Mouse (Mus musculus) spleen, adult 18-20 months (tissue): Measurements from ENCODE around the gene Kcnh1.

ENCODE experiments used
- DNase-seq, 2 experiments: peaks; one replicate each; pipeline ENCODE4 v3.0.0; 2022; ENCODE audit warnings: mixed read lengths in 2 of 2

Kcnh1 gene

DNA sequence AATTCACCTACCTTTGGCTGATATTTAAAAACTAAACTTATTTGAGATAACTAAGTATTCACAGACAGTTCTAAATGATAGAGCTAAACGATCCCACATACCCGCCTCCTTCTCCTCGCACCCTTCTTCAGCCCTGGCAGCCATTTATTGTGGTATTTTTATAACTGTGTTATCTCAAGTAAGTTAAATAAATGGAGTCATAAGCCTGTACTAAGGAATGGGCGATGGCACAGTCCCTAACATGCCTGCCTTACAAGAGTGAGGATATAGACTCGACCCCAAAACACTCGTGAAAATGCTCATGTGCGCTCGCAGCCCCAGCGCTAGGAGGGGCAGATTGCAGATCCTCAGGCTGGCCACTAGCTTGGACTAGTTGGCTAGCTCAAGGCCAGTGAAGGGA, 79.3 kb downstream of the Kcnh1 start:
- no peak for DNase-seq

DNA sequence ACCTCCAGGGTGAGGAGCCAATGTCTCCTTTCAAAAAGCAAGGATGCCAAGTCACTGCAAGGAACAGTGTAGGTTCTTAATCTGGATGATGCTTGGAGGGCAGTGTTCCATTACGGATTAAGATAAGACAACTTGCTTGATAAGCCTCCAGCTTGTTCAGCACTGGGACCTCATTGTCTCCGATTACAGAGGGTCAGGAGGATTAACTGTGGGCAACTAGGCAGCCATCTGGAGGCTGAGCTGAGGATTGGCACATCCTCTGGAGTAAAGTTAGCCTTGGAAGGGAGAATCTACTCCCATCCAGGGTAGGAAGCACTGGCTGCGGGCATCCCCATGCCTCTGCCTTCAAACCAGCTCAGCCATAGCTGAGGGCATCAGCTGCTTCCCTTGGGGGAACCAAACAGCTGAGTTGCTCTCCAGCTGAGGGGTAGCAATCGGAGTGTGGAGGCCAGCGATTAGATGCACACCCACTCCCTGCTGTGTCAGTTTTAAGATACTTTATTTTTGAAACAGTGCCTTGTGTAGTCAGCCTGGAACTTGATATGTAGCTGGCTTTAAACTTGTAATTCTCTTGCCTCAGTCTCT, 87.3 kb downstream of the Kcnh1 start:
- DNase-seq: no peak

DNA sequence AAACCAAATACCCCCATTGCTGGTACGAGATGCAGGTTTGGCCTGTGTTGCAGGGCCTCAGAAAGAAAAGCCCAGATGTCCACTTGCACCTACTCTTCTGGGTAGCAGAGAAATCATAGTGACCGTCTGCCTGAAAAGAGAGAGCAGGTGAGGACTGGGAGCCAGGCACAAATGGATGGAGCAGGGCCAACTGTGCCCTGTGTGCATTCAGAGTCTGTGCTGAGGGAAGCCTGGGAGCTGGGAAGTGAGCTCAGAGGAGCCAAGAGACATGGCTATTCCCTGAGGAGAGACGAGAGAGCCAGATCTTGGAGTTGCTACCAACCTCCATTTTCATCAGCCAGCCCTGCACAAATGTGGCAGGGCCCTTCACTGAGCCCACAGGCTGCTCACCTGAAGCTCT, 93.8 kb downstream of the Kcnh1 start:
- no peak for DNase-seq

DNA sequence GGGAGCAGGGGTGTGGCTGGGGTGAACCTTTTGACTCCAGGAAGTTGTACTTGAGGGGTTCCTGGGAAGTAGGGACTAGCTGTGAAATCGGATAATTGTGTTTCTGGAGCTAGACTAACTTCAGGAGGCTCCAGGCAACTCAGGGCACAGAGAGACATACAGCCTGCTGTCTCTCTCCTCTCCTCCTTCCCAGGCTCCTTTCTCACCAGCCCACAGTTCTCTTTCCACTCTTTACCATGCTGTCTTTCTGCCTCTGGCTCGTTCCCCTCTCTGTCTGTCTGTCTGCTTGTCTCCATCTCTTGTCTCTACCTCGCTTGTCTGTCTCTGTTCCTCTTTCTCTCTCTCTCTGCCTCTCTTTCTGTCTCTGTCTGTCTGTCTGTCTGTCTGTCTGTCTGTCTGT, 94.4 kb downstream of the Kcnh1 start:
- no peak for DNase-seq

DNA sequence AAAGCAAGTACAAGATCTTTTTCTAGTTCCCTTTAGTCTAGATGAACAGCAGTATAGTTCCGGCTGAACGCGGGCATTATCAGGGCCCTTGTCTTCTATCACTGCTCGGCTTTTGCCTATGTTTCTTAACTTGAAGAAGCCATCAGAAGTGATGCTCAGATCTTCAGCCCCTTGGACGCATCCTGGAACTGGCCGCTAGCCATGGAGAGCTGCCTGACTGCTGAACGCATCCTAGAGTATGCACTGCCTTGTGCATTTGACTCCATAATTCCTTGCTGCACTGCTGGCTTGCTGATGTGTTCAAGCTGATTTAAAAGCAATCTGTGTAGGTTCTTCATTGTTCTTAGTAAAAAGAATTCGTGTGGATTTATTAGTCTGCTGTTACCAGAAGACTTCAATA, 97.9 kb downstream of the Kcnh1 start:
- no peak for DNase-seq

DNA sequence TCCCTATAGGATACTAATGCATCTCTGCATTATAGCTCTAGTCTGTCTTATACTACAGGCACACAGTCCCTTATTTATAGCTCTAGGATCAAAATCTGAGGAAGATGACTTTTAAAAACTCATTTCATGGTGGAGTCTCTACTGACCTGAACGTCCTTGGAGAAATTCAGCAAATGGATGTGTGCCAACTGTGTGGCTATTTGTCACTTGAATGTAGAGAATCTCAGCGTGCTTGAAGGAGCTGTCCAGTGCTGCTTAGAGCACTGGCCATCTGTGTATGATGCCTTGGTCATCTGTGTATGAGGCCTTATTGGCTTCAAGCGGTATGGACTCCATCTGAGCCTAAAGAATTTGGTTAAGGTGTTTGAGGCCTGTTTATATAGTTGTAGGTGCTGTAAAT, 100.7 kb downstream of the Kcnh1 start:
- no peak for DNase-seq

DNA sequence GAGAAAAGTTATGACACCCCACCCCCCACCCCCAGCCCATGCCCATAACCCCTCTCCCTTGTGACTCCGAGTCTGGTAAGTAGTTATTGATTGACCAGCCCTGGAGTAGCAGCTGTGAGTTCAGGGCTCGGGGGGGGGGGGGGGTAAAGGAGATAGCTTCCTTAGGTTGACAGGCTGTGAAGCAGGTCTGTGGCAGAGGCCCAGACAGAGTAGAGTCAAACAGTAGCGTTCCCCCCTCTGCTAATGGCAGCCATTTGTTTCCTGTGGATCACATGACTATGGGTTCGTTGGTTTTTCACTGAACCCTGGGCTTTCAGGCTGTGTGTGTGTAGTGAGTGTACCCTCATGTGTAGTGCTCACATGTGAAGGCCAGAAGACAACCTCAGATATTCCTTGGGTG, 102.8 kb downstream of the Kcnh1 start:
- DNase-seq: no peak

DNA sequence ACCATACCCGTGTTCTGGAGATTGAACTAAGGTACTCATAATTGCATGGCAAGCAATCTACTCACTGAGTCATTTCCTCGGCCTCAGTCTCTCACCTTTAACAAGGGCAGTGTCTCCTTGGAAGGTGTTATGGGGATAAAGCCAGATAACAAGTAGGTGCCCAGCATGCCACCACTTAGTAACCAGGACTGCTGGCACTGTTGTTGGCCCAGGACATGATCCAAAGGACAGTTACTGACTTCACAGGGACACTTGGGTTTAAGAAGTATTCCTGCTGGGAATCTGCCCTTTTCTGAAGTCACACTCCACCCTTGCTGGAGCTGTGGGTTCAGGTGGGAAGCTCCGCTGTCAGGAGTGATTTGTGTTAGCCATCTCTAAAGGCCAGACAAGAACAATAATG, 103.3 kb downstream of the Kcnh1 start:
- DNase-seq: no peak

DNA sequence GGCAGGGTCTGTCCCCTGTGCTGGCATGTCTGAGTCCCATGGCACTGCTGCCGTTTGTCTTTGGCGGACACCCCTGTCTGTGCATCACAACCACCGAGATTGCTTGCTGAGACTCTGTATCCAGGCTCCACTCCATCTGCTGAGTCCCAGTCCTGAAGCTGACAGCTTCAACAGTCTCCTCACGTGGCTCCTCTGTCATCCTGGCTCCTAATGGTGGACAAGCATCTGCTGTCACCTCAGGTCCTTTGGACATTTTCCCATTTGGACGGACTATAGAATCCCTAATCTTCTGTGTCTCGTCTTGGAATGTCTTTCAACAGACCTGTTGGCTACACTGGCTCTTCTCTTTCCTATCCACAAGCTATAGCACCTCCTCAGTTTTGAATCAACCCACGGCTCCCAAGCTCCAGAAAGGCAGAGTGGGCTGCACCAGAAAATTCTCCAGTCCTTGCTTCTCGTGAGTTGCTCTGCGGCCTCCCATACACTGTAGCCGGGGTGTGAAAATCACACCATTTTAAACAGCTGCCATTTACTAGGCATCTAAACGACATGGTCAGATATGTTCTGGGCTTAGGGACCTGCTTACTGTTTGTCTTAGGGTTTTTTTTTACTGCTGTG, 104.8 kb downstream of the Kcnh1 start:
- DNase-seq: no peak

DNA sequence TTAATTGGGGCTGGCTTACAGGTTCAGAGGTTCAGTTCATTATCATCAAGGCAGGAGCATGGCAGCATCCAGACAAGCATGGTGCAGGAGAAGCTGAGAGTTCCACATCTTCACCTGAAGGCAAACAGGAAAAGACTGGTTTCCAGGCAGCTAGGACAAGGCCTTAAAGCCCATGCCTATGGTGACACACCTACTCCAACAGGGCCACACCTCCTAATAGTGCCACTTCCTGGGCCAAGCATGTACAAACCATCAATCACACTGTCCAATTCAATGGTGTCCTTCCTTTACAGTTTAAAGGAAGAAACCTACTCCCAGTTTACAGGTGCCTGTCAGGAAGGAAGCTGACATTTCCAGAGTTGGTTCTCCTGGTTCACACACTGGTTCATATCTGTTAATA, 105.3 kb downstream of the Kcnh1 start:
- DNase-seq: no peak

DNA sequence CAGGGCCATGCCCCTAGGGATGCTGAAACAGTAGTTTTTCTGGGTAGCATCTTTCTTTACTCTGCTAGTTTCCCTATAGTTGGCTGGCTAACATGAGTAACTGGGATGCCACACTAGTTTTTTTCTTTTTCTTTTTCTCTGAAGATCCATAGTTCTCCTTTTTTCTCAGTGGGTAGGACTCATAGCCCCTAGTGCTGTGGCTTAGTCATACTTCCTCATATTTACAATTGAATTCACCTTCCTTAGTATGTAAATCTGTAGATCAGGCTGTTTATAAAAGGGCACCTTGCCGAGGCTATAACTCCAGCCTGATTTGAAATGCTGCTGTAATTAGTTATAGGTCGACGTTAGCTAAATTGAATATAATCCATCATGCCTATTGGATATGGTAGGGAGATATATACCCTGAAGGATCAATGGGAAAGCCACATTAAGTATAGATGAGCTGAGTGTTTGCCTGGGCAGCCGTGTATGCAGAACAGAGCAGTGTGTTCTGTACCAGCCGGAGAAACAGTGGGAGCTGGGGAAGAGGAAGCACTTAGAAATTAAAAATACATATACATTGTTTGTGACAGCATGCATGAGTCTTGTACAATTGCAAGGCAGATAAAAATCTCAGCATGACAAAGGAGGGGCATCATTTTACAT, 107.0 kb downstream of the Kcnh1 start:
- no peak for DNase-seq

DNA sequence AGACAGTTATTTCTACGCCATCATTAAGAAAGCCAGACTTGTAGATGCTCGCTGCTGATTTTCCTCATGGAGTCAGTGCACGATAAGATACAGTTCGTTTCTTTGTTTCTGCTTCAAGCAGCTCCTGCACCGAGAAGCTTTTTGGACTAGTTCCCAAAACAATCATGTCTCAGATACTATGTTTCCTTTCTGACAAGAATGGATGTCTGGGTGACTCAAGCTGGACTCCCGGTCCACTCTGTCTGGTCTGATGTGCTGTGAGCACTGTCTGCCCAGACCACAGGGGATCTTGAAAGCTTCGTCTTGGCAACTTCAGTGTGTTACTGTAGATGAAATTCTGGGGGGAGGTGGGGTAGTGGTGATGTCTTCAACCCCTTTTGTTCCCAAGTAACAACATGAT, 109.8 kb downstream of the Kcnh1 start:
- no peak for DNase-seq

DNA sequence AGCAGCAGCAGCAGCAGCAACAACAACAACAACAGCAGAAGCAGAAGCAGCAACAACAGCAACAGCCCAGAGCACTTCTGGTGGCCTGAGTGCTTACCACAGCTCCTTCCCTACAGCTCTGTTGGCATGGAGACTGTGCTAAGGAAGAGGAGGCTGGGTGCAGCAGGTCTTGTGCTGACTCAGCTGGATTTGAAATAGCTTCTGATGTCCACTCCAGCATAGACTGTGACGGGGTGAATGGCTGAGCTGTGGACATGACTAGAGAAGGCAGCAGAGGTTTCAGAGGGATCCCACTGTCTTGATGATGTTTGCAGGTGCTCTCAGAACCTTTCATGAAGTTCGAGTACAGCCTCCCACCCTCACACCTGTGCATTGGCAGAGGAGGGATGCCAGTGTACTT, 113.0 kb downstream of the Kcnh1 start:
- DNase-seq: no peak

DNA sequence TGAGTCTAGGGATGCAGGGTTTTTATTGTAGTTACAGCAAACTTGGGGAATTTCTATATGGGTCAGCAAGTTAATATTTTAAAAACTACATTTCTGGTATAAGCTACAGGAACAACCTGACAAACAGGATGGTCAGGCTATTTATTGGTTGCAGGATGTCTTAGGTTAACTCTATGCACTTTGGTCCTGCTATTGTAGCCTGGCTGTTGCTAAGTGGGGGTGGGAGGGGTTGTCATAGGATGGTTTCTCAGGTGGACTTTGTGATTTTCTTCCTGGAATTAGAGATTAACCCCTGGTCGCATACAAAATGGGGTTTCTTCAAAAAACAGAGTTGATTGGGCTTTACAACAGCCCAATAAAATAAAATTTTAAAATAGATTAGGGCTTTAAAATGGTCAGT, 114.6 kb downstream of the Kcnh1 start:
- no peak for DNase-seq

DNA sequence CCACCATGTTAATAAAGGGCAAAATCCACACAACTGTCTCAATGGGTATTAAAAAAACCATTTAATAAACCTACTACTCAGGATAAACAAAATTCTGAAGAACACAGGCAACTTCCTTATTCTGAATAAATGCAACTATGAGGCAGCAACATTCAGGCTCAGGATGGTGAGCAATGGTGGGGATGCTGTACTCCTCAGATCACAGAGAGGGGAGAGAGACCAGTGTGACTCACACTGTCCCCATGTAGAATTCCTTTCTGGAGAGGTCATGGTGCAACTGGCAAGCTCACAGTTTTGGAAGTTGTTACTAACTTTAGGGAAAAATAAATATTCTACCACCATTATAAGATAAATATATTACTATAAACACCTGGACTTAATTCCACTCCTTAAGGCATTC, 116.5 kb downstream of the Kcnh1 start:
- no peak for DNase-seq

DNA sequence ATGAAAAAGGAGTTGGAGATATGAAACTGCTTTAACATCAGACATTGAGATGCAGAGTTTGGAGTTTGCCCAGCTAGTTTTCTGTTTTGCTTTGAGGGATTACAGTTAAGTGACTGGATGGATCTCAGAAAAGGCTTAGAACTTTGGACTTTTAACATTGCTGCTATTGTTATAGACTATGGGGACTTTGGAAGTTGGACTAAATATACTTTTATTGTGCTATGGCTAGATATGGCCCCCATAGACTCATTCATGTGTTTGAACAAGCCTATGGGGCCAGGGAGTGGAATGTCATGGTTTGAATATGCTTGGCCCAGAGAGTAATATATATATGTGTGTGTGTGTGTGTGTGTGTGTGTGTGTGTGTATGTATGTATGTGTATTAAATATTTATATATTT, 120.7 kb downstream of the Kcnh1 start:
- no peak for DNase-seq

DNA sequence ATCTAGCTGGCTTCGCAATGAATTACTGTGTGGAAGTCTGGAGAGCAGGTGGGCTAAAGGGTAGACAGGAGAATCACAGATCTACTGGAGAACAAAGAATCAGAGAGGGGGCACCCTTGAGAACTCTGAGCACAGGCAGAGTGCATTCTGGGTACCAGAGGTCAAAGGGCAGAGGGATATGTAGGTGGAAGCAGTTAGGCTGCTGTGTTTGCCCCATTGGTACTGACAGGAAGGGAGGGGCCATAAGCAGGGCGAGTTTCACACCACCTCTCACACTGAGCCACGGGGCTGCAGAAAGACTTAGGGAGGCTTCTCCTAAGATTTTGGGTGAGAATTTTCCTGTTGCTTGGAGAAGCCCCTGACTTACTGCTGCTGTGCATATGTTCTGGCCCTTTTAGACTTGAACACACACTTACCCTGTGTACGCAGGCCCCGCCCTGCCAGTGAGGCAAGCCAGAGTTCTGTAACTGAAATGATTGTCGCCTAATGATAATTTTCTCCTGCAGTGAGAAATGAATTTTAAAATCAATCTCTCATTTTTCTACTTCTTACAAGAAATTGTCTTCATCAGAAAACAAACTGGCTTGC, 121.4 kb downstream of the Kcnh1 start:
- DNase-seq: no peak

DNA sequence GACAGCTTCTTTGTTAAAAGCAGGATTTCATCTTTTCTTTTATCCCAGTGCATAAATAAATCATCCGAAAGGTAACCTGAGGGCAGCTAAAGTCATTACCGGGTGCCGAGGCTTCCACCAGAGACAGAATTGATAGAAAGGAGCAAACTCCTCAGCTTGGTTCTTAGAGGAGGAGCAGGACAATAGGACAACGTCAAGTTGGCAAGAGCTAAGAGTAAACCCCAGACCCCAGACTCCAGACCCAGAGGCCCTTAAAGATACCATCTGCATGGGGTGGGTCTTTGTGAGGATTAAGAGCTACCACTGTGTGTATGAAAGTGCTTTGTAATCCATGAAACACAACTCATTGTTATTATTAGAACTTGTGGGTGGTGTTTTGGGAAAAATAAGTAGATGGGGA, 121.9 kb downstream of the Kcnh1 start:
- no peak for DNase-seq

DNA sequence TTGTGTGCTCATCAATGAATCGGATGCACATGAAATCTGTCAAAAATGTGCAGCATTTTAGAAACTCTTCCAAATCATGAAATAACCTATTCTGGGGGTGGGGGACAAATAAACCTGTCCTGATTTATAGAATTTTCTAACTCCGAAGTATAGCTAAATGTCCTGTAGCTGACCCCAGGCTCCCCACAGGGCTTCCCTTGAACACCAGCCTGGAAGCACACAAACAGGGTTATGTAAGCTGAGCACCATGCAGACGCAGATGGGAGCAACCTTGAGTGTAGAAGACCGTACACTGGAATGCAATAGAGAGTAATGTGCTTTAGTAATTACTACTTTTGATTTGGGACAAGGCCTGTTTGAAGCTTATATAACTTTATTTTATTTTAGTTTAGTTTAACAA, 122.4 kb downstream of the Kcnh1 start:
- no peak for DNase-seq

DNA sequence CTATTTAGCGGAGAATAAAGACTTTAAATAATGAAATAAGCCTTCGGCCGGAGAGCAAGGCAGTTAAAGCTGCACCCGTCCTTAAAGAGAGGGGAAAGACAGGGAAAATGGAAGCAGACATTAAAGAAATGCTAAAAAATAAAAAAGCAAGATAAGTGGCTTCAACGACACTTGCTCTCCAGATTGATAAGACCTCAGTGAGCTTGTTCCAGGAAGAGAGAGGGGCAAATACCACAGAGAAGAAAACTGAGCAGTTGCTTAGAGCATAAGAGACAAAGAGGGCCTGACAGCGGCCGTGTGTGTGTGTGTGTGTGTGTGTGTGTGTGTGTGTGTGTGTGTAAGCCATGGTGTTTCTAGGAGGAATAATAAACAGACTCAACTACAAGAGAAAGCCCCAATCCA, 123.0 kb downstream of the Kcnh1 start:
- no peak for DNase-seq

DNA sequence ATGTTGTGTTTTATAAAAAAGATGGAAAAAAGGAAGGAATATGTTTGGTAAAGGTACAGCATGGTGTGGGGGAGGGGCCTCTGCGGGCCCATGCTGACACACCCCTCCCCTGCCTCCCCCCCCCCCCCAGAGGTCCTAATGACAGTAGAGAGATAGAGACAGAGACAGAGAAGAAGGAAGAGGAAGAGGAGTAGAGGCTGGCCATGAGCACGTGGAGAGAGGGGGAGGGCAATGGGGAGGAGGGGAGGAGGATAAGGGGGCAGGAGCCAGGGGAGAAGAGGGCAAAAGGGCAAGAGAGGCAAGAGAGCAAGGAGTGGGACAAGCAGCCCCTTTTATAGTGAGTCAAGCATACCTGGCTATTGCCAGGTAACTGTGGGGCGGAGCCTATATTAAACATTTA, 123.5 kb downstream of the Kcnh1 start:
- DNase-seq: no peak

DNA sequence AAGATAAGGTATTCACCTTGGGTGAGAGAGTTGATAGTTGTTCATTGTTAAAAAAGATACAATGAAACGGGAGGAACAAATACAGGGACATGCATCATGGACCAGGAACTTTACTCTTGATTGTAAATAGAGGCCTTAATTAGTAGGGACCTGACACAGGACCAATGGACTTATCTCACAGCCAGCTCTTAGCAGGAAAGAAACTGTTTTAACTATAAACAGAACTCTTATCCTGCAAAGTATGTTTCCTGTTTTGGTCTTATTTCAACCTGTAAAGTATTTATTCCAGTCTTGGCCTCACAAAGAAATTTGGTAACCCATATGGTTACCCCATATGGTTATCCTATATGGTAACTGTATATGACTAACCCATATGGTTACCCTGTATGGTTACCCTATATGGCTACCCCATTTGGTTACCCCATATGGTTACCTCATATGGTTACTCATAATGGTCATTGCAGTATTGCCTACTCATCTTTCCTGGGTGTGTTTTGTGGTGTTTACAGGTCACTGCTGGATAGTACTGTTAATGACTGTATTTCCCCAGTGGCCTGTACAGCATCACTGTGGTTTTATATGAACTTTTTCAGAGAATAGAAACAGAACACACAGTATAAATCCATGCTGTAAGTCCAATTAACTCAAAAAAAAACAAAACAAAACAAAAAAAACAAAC, 125.0 kb downstream of the Kcnh1 start:
- DNase-seq: no peak

DNA sequence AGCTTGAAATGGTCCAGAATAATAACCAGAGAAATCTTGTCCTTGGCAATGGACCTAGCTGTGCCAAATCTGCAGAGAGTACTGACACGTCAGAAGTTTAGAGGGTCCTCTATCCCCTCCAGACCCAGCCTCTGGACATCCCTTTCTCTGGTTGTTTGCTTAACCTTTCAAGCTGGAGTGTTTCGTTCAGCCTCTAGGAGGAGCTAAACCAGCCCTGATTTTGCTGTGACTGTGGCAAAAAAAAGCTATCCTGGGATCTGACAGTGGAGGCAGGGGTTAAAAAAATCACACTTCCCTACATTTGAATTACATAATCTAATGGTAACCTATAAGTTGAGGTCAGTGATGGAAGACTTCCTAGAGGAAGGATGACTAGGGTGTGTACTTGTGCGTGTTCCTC, 133.6 kb downstream of the Kcnh1 start:
- no peak for DNase-seq

DNA sequence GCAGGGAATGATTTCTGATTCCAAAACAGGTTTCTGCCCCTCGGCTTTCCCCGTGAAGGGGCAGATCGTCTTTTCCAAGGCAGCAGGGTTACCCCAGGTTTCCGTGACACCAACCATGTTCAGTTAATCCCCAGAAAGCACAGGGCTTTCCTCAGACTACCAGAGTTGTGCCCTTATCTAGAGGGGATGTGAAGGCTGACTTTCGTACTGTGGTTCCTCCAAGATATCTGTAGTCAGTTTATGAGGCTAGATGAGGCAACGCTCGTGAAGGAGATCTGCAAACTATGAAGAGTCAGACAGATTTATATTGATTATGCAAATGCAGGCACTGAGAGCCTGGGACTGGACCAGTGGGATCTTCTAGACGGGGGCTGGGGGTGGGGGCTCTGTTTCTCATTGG, 136.5 kb downstream of the Kcnh1 start:
- no peak for DNase-seq
